Mouse (Mus musculus) CH12.LX (cell line): Measurements from ENCODE around the gene Chaf1b. TPM values are rescaled to one million over a fixed set of nuclear protein-coding genes. Genes with fewer than 3 reads are reported as not detected.

ENCODE experiments used
- DNase-seq: peaks from one replicate; pipeline ENCODE4 v3.0.0-alpha.2; 2013; ENCODE audit errors: extremely low read depth
- H3K27ac ChIP-seq: 2 replicates; pipeline ENCODE4 v1.5.1; 2012; ENCODE audit warnings: low read depth, mild to moderate bottlenecking, control low read depth, moderate library complexity; ENCODE audit not compliant: insufficient read depth
- H3K27me3 ChIP-seq: replicated peaks from 2 replicates; pipeline ENCODE3; 2012; ENCODE audit warnings: inconsistent platforms
- H3K36me3 ChIP-seq, 2 experiments: replicated peaks in 1 of 2; 2 replicates each; pipeline versions ENCODE3 to v1.6.1; 2012; ENCODE audit warnings: inconsistent platforms in 1 of 2, low read length in 1 of 2, mild to moderate bottlenecking in 1 of 2, mixed read lengths in 1 of 2, moderate library complexity in 1 of 2; ENCODE audit not compliant: control insufficient read depth in 1 of 2, insufficient read depth in 1 of 2
- H3K4me1 ChIP-seq, 2 experiments: 2 replicates each; pipeline ENCODE4 v1.6.1; 2012; ENCODE audit warnings: inconsistent platforms in 1 of 2, moderate library complexity in 1 of 2; ENCODE audit not compliant: insufficient read depth in 2 of 2, control insufficient read depth in 1 of 2
- H3K4me2 ChIP-seq: 2 replicates; pipeline ENCODE4 v1.6.1; 2012; ENCODE audit warnings: low read depth, mild to moderate bottlenecking, control low read depth; ENCODE audit not compliant: poor library complexity, insufficient read depth, severe bottlenecking
- H3K4me3 ChIP-seq, 3 experiments: fragments of 150-350 bp in 1 of 3; sonication (generic) in 1 of 3; replicated peaks in 1 of 3; 2 replicates each; pipeline versions ENCODE3 to v1.5.1; 2011 to 2012; ENCODE audit warnings: low read depth in 2 of 3, low read length in 2 of 3, mild to moderate bottlenecking in 2 of 3, moderate library complexity in 2 of 3, control low read depth in 1 of 3, improper control_type of control experiment in 1 of 3, inconsistent platforms in 1 of 3, mixed read lengths in 1 of 3; ENCODE audit not compliant: poor library complexity in 1 of 3
- H3K79me2 ChIP-seq: replicated peaks from 2 replicates; pipeline ENCODE4 v1.6.1; 2012; ENCODE audit warnings: mild to moderate bottlenecking, moderate library complexity; ENCODE audit not compliant: control insufficient read depth, poor library complexity, insufficient read depth, severe bottlenecking; ENCODE audit errors: extremely low read depth
- H3K9ac ChIP-seq: 2 replicates; pipeline ENCODE4 v1.6.1; 2012; ENCODE audit warnings: low read depth, mild to moderate bottlenecking, control low read depth, moderate library complexity; ENCODE audit not compliant: insufficient read depth
- H3K9me3 ChIP-seq: replicated peaks from 2 replicates; pipeline ENCODE3; 2012; ENCODE audit warnings: low read length, inconsistent platforms, mixed read lengths
- BHLHE40 ChIP-seq: IDR thresholded peaks from 2 replicates; pipeline ENCODE4 v1.6.1; 2011; ENCODE audit warnings: mild to moderate bottlenecking, low read depth, low read length, improper control_type of control experiment
- CHD1 ChIP-seq: IDR thresholded peaks from 2 replicates; pipeline ENCODE4 v1.6.1; 2012; ENCODE audit warnings: low read depth, low read length, improper control_type of control experiment, inconsistent platforms
- CHD2 ChIP-seq: IDR thresholded peaks from 2 replicates; pipeline ENCODE4 v1.6.1; 2011; ENCODE audit warnings: low read length, improper control_type of control experiment
- CTCF ChIP-seq, 2 experiments: IDR thresholded peaks in 1 of 2; conservative IDR thresholded peaks in 1 of 2; 2 replicates each; pipeline ENCODE4 v1.5.1; 2011 to 2012; ENCODE audit warnings: low read depth in 2 of 2, low read length in 2 of 2, improper control_type of control experiment in 1 of 2, inconsistent platforms in 1 of 2, mild to moderate bottlenecking in 1 of 2, moderate library complexity in 1 of 2
- ELF1 ChIP-seq: IDR thresholded peaks from 2 replicates; pipeline ENCODE4 v1.6.1; 2014; ENCODE audit warnings: low read depth, mild to moderate bottlenecking, inconsistent platforms, low read length, improper control_type of control experiment
- EP300 ChIP-seq: IDR thresholded peaks from 2 replicates; pipeline ENCODE4 v1.6.1; 2011; ENCODE audit warnings: low read length, improper control_type of control experiment
- GABPA ChIP-seq: IDR thresholded peaks from 2 replicates; pipeline ENCODE4 v1.6.1; 2012; ENCODE audit warnings: low read depth, low read length, improper control_type of control experiment, inconsistent platforms; ENCODE audit not compliant: insufficient replicate concordance
- HCFC1 ChIP-seq: IDR thresholded peaks from 2 replicates; pipeline ENCODE4 v1.6.1; 2012; ENCODE audit warnings: low read depth, mild to moderate bottlenecking, inconsistent platforms, low read length, improper control_type of control experiment
- MAFK ChIP-seq: IDR thresholded peaks from 2 replicates; pipeline ENCODE4 v1.6.1; 2011; ENCODE audit warnings: low read length, improper control_type of control experiment; ENCODE audit not compliant: insufficient replicate concordance
- MAZ ChIP-seq: IDR thresholded peaks from 2 replicates; pipeline ENCODE4 v1.6.1; 2012; ENCODE audit warnings: low read depth, mild to moderate bottlenecking, inconsistent platforms, low read length, improper control_type of control experiment, moderate library complexity
- MEF2A ChIP-seq: IDR thresholded peaks from 2 replicates; pipeline ENCODE4 v1.6.1; 2014; ENCODE audit warnings: low read depth, mild to moderate bottlenecking, inconsistent platforms, low read length, improper control_type of control experiment, borderline replicate concordance
- MXI1 ChIP-seq: IDR thresholded peaks from 2 replicates; pipeline ENCODE4 v1.6.1; 2011; ENCODE audit warnings: mild to moderate bottlenecking, low read depth, low read length, improper control_type of control experiment
- MYC ChIP-seq: IDR thresholded peaks from 2 replicates; pipeline ENCODE4 v1.6.1; 2011; ENCODE audit warnings: low read depth, mild to moderate bottlenecking, improper control_type of control experiment, low read length
- NELFE ChIP-seq: IDR thresholded peaks from 2 replicates; pipeline ENCODE4 v1.6.1; 2011; ENCODE audit warnings: low read depth, low read length, improper control_type of control experiment
- NRF1 ChIP-seq: IDR thresholded peaks from 2 replicates; pipeline ENCODE4 v1.6.1; 2014; ENCODE audit warnings: low read depth, mild to moderate bottlenecking, inconsistent platforms, low read length, improper control_type of control experiment, moderate library complexity
- POLR2AphosphoS2 ChIP-seq: IDR thresholded peaks from 2 replicates; pipeline ENCODE4 v1.6.1; 2011; ENCODE audit warnings: low read depth, low read length, improper control_type of control experiment
- RAD21 ChIP-seq: IDR thresholded peaks from 2 replicates; pipeline ENCODE4 v1.6.1; 2011; ENCODE audit warnings: low read depth, mild to moderate bottlenecking, low read length, improper control_type of control experiment, moderate library complexity
- SIN3A ChIP-seq: IDR thresholded peaks from 2 replicates; pipeline ENCODE4 v1.6.1; 2012; ENCODE audit warnings: low read length, improper control_type of control experiment, inconsistent platforms
- SMC3 ChIP-seq: IDR thresholded peaks from 2 replicates; pipeline ENCODE4 v1.6.1; 2011; ENCODE audit warnings: low read depth, low read length, improper control_type of control experiment
- TBP ChIP-seq: conservative IDR thresholded peaks from 2 replicates; pipeline ENCODE4 v1.6.1; 2011; ENCODE audit warnings: low read depth, low read length, improper control_type of control experiment
- TCF12 ChIP-seq: IDR thresholded peaks from 2 replicates; pipeline ENCODE4 v1.6.1; 2014; ENCODE audit warnings: low read depth, mild to moderate bottlenecking, inconsistent platforms, low read length, improper control_type of control experiment
- ZC3H11A ChIP-seq: IDR thresholded peaks from 2 replicates; pipeline ENCODE4 v1.6.1; 2012; ENCODE audit warnings: low read depth, mild to moderate bottlenecking, inconsistent platforms, low read length, improper control_type of control experiment
- ZKSCAN1 ChIP-seq: IDR thresholded peaks from 2 replicates; pipeline ENCODE4 v1.6.1; 2012; ENCODE audit warnings: low read depth, inconsistent platforms, low read length, improper control_type of control experiment, borderline replicate concordance
- dilution Hi-C: fragments of 300-500 bp; cut with MboI; formaldehyde crosslinking; loops from 2 replicates; pipeline ENCODE4 v1.14.3; 2020; ENCODE audit warnings: low sequenced_read_pairs; ENCODE audit not compliant: extremely low pct_unique_long_range_greater_than_20kb, extremely low pct_ligation_motif_present
- in situ Hi-C: fragments of 300-500 bp; cut with MboI; formaldehyde crosslinking; loops from 3 replicates; pipeline ENCODE4 v1.14.3; 2019; ENCODE audit warnings: low sequenced_read_pairs, low pct_ligation_motif_present, low pct_unique_long_range_greater_than_20kb, mixed read lengths
- polyA plus RNA-seq: library from polyadenylated mRNA; unstranded; fragments of >175 nt; gene quantifications from 2 replicates; pipeline ENCODE4 v1.2.1, GENCODE M21; 2012; ENCODE audit warnings: low read depth; ENCODE audit not compliant: insufficient read length
- total RNA-seq, 2 experiments: library from RNA; depleted of rRNA; stranded (reverse); fragments of 300-350 nt in 1 of 2; fragments of >200 nt in 1 of 2; gene quantifications; 2 replicates each; pipeline ENCODE4 v1.2.3; 2012 to 2014

The Chaf1b gene
- total and polyA plus RNA-seq, 3 experiments, result 46.7 to 82.0 (median 76.2) TPM

DNA sequence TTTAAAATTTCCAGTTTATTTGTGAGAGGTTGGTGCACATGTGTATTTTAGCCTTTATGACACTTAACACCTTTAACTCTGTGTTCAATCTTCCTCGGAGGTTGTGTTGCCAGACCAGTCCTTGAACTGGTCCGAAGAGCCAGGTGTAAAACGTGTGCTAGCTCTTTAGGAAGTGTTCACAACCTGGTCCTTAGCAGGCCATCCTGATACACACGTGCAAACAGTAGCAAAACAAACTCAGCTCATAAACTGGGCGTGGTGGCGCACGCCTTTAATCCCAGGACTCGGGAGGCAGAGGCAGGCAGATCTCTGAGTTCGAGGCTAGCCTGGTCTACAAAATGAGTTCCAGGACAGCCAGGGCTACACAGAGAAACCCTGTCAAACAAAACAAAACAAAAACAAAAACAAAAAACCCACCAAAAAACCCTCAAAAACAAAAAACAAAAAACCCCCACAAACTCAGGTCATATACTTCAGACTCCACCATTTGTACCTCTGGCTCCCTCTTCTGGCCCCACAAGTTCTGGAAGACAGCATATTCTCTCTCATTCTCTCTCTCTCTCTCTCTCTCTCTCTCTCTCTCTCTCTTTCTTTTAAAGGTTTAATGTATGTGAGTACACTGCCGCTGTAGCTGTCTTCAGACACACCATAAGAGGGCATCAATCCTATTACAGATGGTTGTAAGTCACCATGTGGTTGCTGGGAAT lies 59.2 kb downstream of the Chaf1b start (continued):
- TF ChIP-seq SIN3A (peak; percentile 64; the same call in 1 of the 2 replicates), ZC3H11A (peak; percentile 46; the same call in 1 of the 2 replicates)
- TF ChIP-seq, all 38 proteins: peak for 22

DNA sequence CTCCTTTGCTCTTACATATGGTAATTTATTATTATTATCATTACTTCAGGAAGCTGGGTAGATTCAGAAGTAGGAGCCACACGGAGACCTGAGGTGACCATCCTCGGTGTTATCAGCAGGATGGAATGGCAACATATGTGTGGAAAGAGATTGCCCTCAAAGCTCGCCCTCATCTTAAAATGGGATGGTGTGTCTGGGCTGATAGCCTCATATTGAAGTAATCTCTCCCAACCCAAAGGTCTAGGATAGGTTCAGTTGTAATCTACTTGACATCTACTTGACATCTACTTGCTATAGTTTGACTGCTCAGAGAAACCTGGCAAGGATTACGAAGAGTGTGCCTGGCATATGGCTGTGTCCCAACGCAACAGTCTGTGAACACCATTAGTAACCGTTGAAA lies 60.6 kb downstream of the Chaf1b start:
- Histone ChIP-seq H3K4me3 (no peak overlapping the region), H3K9me3 (no peaks in the 10 kb centered on the region), H3K4me2 (no peak overlapping the region), H3K36me3 (no peaks in the 10 kb centered on the region), H3K27me3 (no peaks in the 10 kb centered on the region), H3K79me2 (no peaks in the 10 kb centered on the region), H3K9ac (no peak overlapping the region), H3K27ac (no peak overlapping the region), H3K4me1 (peaks cover 17 to 57% of the 10 kb centered on the region in 2 experiments)
- no peak for DNase-seq
- TF ChIP-seq CHD2 (no peak), TBP (0 out of 2 replicates have a peak, but pooled peaks have one; percentile 36), GABPA (no peak)
- dilution Hi-C loops, result no loop called here
- in situ Hi-C loops, result loop anchor here (5.0 to 10.0 kb wide), 2 partner anchors 68 to 320 kb away; no protein-coding TSS in a partner anchor

DNA sequence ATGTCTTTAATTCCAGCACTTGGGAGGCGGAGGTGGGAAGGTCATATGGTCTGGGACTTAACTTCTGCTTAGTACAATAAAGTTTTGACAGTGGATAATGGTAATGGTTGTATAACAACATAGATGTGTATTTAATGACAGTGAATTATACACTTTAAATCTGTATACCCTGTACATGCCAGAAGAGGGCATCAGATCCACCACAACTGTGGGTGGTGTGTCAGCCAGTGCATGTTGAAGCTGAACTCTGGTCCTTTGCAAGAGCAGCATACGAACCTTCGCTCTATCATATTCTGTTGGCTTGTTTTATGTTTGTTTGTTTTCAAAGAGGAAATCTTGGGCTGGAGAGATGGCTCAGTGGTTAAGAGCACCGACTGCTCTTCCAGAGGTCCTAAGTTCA lies 63.7 kb downstream of the Chaf1b start:
- H3K9me3 ChIP-seq, result no peaks in the 10 kb centered on the region
- no peaks in the 10 kb centered on the region for H3K79me2 ChIP-seq
- TF ChIP-seq POLR2AphosphoS2 (no peak), ZC3H11A (peak; percentile 7; the same call in 1 of the 2 replicates), NELFE (0 out of 2 replicates have a peak, but pooled peaks have one; percentile 43), TCF12 (no peak), HCFC1 (no peak), NRF1 (no peak), CHD2 (no peak), CTCF (conservative IDR thresholded peaks at IDR 0.05 in 1 of 2, IDR thresholded peaks at IDR 0.05 in 1 of 2; ENCODE audit: low read depth in 2 of 2, low read length in 2 of 2) (peak in 1 of 2 experiments; percentile 69; a peak in 2 of 4 replicates), MXI1 (no peak), MAZ (no peak), ZKSCAN1 (no peak), SMC3 (peak; percentile 81), MAFK (no peak), BHLHE40 (no peak), MYC (0 out of 2 replicates have a peak, but pooled peaks have one; percentile 31), RAD21 (peak; percentile 71), MEF2A (no peak), ELF1 (no peak), TBP (no peak), EP300 (no peak), CHD1 (no peak)
- no peak overlapping the region for H3K4me2 ChIP-seq
- H3K27ac ChIP-seq, result no peak overlapping the region
- H3K27me3 ChIP-seq, result no peaks in the 10 kb centered on the region
- H3K4me3 ChIP-seq, result no peak overlapping the region
- dilution Hi-C loops (no loop called here), in situ Hi-C loops (loop anchor here (10.0 kb wide), 1 partner anchor 317 kb away; no protein-coding TSS in a partner anchor)
- no peak for DNase-seq
- H3K36me3 ChIP-seq, result no peaks in the 10 kb centered on the region
- H3K9ac ChIP-seq, result no peak overlapping the region
- peaks cover 10 to 41% of the 10 kb centered on the region in 2 experiments for H3K4me1 ChIP-seq
